Comparison of ENCODE assay signal across 9 mouse cellular contexts in the genomic region with DNA sequence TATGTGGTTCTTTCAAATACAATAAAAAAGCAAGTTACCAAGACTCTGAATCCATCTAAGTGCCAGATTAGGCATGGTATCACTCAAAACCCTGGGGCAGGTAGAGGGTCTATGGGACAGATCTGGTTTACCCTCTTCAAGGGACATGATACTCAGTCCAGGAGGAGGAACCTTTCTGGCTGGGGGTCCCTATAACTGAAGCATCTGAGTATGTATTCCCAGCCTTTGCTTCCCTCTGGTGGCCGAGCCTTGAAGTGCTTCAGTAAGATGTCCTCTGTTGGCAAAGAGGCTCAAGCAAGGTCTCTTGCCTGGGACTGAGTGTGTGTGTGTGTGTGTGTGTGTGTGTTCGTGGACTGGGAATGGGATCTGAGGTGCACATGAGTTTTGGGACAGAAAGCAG.
DNase-seq lines count a peak whose midpoint lies in the region; ATAC-seq and TF ChIP-seq lines count a peak whose summit lies in the region.
"Had no signal": no experiment of that assay in that cellular context is flagged by ENCODE, and none has a peak within 500 bp of the region (broad histone marks: within the 10 kb centered on the region; RNA-seq: fewer than 3 reads in every experiment).

No protein-coding gene starts in this region.

- 3% methylated on average over 2 of the region's 2 CpGs for WGBS in heart, embryonic 10.5 days
- 5% methylated on average over 2 of the region's 2 CpGs for WGBS in heart, postnatal 0 days
- 10% methylated on average over 2 of the region's 2 CpGs for WGBS in liver, embryonic 11.5 days

- no peak for ATAC-seq in heart, postnatal 0 days (ENCODE audit: insufficient read depth, low read depth)
- ATAC-seq in liver, embryonic 11.5 days (replicated peaks; ENCODE audit: low FRiP score), result peak; percentile 41; the same call in 1 of the 2 replicates

- no peaks in the 10 kb centered on the region for H3K9me3 ChIP-seq in heart, embryonic 10.5 days
- no peaks in the 10 kb centered on the region for H3K9me3 ChIP-seq in heart, postnatal 0 days (replicated peaks; ENCODE audit: control insufficient read depth, low read length)
- no peaks in the 10 kb centered on the region for H3K9me3 ChIP-seq in liver, embryonic 11.5 days (ENCODE audit: control insufficient read depth, low read length)
- H3K9me3 ChIP-seq: limb, embryonic 12.5 days had no signal

- H3K36me3 ChIP-seq in heart, embryonic 10.5 days, result no peaks in the 10 kb centered on the region
- no peaks in the 10 kb centered on the region for H3K36me3 ChIP-seq in heart, postnatal 0 days (replicated peaks; ENCODE audit: control insufficient read depth, insufficient read depth, low read length)
- no peaks in the 10 kb centered on the region for H3K36me3 ChIP-seq in liver, embryonic 11.5 days (ENCODE audit: control insufficient read depth, insufficient read depth, low read length)
- H3K36me3 ChIP-seq: limb, embryonic 12.5 days had no signal

- H3K4me1 ChIP-seq in heart, embryonic 10.5 days, result no peaks in the 10 kb centered on the region
- H3K4me1 ChIP-seq in heart, postnatal 0 days (ENCODE audit: control insufficient read depth, insufficient read depth), result no peaks in the 10 kb centered on the region
- no peaks in the 10 kb centered on the region for H3K4me1 ChIP-seq in liver, embryonic 11.5 days (replicated peaks; ENCODE audit: control insufficient read depth, insufficient read depth, low read length)
- H3K4me1 ChIP-seq: limb, embryonic 12.5 days had no signal

- intact Hi-C loops in heart, postnatal 25 days (cut with DNase I), result loop anchor here (1.0 to 10.0 kb wide), 4 partner anchors 38 to 386 kb away; no protein-coding TSS in a partner anchor

- DNase-seq in heart, embryonic 10.5 days (ENCODE audit: low spot score), result peak; percentile 78
- no peak for DNase-seq in heart, postnatal 25 days (ENCODE audit: low spot score)
- DNase-seq in embryo, embryonic 11 days, result peak; percentile 69
- DNase-seq in heart, postnatal 0 days (ENCODE audit: low spot score), result peak; percentile 47
- peak; percentile 74 for DNase-seq in kidney, postnatal 14 days
- DNase-seq in liver, embryonic 11.5 days (ENCODE audit: low spot score), result no peak
- DNase-seq in ovary, postnatal 14 days (ENCODE audit: low spot score), result peak; percentile 54
- peak; percentile 23 to 35 for DNase-seq in urinary bladder, postnatal 36 days (ENCODE audit: low spot score in 2 of 2)

- no peak overlapping the region for H3K4me3 ChIP-seq in heart, embryonic 10.5 days
- no peak overlapping the region for H3K4me3 ChIP-seq in heart, postnatal 0 days (ENCODE audit: low read depth, low read length)
- H3K4me3 ChIP-seq in liver, embryonic 11.5 days (ENCODE audit: low read depth, low read length), result no peak overlapping the region
- H3K4me3 ChIP-seq: limb, embryonic 12.5 days had no signal

- no peak for TF ChIP-seq EP300 in heart, postnatal 0 days (IDR thresholded peaks at IDR 0.05; ENCODE audit: low read depth)

- TF ChIP-seq CTCF in heart, postnatal 0 days (IDR thresholded peaks at IDR 0.05; ENCODE audit: low read depth), result peak; percentile 88

- H3K9ac ChIP-seq in heart, postnatal 0 days (replicated peaks; ENCODE audit: low read depth, low read length), result no peak overlapping the region
- H3K9ac ChIP-seq in liver, embryonic 11.5 days (ENCODE audit: low read depth, low read length), result no peak overlapping the region
- H3K9ac ChIP-seq: limb, embryonic 12.5 days had no signal

- H3K4me2 ChIP-seq in heart, postnatal 0 days (ENCODE audit: low read depth, low read length), result no peak overlapping the region
- H3K4me2 ChIP-seq in liver, embryonic 11.5 days, result no peak overlapping the region
- H3K4me2 ChIP-seq: limb, embryonic 12.5 days had no signal

- no peak overlapping the region for H3K27ac ChIP-seq in heart, embryonic 10.5 days
- no peak overlapping the region for H3K27ac ChIP-seq in heart, postnatal 0 days (ENCODE audit: low read depth)
- H3K27ac ChIP-seq in liver, embryonic 11.5 days (ENCODE audit: low read depth, low read length), result no peak overlapping the region
- H3K27ac ChIP-seq: limb, embryonic 12.5 days had no signal

- 0 out of 2 replicates have a peak, but pooled peaks cover 4% of the 10 kb centered on the region for H3K27me3 ChIP-seq in heart, embryonic 10.5 days (ENCODE audit: insufficient read depth, poor library complexity, severe bottlenecking)
- no peaks in the 10 kb centered on the region for H3K27me3 ChIP-seq in heart, postnatal 0 days (ENCODE audit: control insufficient read depth, insufficient read depth, low read length)
- no peaks in the 10 kb centered on the region for H3K27me3 ChIP-seq in liver, embryonic 11.5 days (replicated peaks; ENCODE audit: control insufficient read depth, insufficient read depth, low read length)
- H3K27me3 ChIP-seq: limb, embryonic 12.5 days had no signal

Comparison
In these comparisons a context has a peak if more than half of its experiments do, and no peak if none do; other contexts are left out.
1. DNase-seq: peak in heart, embryonic 10.5 days (single experiment), embryo, embryonic 11 days (single experiment), heart, postnatal 0 days (single experiment), kidney, postnatal 14 days (single experiment), ovary, postnatal 14 days (single experiment) and urinary bladder, postnatal 36 days (2 of 2); none in heart, postnatal 25 days (single experiment) and liver, embryonic 11.5 days (single experiment).